Mouse (Mus musculus): ENCODE measurements around the gene Scaf1.
A peak's percentile ranks its signal among the peaks of the same experiment; 100 is the strongest.

Gene Scaf1

DNA sequence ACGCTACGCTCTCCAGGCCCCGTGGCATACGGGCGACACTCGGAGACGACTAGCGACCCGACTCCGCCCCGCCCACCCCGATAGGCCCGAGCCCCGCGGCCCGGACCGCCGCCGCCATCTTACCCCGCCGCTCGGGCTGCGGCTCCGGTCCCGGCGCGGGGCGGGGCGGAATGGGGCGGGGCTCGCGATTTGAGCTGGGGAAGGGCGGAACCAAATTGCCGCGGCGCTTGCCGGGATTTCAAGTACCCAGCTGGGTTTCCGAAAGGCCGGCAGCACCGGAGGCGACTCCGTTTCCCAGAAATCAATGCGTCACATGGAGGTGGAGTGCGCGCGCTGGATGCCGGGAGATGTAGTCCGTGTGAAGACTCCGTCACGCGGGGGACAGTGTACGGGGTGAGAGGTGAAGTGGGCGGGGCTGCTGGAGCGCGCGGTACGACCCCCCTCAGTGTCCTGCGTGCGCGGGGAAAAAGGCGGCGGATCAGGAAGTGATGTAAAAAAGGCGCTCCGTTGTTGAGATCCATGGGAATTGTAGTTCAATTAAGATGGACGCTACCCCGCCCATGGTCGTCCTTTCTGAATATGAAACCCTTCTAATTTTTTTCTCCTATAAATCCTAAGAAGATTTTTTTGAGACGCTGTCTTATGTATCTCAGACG is at the start of gene Scaf1:
Gene Scaf1, minus strand, starts transcription at position 407 of the 656 bp plus-strand sequence.
- DNase-seq (ENCODE audit: low spot score): peak; percentile 98

DNA sequence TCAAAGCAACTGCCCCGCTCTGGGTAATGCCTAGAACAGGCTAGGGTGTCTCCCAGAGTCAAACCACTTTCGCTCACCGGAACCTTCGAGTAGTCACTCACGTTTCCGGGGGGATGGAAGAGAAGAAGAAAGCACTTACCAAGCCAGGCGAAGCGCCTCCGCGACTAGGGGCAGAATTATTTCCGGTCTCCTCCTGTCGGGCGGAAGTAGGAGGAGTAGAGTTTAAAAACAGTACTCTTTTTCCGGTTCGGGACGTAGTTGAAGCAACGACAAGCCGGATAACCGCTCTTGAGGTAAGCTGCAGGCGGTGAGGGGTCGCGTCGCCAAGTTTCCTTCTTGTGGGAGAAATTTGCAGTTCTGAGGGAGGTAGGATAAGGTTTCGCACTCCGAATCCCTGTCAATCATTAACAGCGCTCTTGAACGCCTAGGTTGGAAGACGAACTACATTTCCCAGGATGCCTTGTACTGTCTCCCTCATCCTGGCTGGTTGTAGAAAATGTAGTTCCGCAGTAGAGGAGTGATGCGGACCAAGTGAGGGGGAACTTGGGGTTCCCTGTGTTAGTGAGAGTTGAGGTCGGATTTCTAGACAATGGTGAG is 46.2 kb upstream of the Scaf1 start, which contains the start of the genes Nosip and Prrg2:
Gene Nosip, plus strand, starts transcription at position 191 of the 597 bp plus-strand sequence.
Gene Prrg2, minus strand, starts transcription at position 439 of the 597 bp plus-strand sequence.
- DNase-seq (ENCODE audit: low spot score): peak; percentile 97

DNA sequence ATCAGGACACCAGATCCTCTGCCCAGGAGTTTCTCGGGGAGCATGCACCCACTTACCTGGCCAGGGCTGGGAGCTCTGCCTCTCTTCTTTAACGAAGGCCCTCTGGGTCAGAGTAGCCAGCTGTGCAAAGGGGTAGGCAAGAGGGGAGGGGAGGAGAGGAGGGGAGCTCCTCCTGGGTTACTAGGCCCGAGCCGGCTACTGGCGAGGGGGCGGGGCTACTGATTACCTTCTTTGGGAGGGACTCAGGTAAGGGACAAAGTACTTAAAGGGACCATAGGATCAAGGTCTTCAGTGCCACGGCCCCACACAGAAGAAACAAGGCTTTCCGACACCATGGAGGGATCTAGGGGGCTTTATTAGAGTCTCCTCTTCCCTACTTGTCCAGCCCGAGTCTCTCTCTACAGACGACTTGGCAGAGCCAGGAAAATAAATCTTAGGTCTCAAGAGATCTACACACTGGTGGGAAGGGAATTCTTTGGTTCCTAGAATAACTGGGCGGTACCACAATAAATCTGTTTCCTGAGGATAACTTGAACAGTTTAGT is 45.4 kb upstream of the Scaf1 start:
- no peak for DNase-seq (ENCODE audit: low spot score)

DNA sequence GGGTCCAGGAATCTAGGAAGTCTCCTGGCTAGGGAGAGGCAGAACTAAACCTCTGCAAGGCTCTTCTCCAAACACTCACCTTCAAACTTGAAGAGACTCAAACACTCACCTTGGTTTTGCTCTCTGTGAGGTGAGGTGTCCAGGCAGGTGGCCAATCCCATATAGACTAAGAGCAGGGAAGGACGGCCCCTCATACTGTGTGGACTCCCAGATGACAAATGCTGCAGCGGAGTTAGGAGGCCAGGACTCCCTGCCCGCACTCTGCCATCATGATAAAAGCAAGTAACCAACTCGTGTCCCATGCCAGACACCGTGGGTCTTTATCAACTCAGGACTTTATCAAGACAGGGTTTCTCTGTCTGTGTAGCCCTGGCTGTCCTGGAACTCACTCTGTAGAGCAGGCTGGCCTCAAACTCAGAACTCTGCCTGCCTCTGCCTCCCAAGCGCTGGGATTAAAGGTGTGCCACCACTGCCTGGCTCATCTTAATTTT is 44.5 kb upstream of the Scaf1 start:
- DNase-seq (ENCODE audit: low spot score): no peak

DNA sequence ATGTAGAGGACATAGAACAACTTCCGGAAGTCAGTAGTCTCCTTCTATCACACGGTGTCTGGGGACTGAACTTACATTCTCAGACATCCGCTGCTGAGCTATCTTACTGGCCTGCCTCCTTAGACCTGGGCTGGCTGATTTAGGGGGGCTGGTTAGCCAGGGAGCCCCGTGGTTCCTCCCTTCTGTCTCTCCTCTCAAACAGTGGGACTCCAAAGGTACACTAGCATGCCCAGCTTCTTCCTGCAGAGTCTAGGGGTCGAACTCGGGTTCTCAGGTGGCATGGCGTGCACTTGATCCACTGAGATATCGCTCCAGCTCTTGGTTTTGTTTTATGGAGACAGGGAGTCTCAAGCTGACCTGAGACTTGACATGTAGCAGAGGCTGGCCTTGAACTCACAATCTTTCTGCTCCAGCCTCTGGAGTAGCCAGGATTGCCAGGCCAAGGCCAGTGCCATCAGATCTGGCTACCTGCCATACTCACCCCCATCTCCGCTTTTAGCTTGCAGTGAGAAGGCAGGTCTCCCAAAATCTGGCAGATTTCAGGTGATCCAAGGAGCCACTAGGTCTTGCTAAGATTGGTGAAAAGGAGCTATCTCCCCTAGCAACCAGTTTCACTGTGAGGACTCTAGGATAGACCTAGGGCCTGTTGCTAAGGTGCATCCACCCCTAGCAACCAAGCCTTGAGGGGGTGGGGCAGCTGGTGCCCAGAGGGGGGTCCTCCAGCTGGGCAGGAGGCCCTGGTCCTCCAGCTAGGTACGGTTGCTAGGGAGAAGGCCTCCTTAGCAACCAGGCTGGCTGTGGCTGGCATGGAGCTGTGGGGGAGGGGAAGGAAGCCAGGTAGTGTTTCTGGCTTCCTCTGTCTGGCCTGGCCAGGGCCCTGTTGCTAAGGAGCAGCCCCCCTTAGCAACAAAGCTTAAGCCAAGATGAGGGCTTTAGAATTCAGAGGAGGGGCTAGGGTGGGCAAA is 42.7 kb upstream of the Scaf1 start:
- DNase-seq (ENCODE audit: low spot score): no peak

DNA sequence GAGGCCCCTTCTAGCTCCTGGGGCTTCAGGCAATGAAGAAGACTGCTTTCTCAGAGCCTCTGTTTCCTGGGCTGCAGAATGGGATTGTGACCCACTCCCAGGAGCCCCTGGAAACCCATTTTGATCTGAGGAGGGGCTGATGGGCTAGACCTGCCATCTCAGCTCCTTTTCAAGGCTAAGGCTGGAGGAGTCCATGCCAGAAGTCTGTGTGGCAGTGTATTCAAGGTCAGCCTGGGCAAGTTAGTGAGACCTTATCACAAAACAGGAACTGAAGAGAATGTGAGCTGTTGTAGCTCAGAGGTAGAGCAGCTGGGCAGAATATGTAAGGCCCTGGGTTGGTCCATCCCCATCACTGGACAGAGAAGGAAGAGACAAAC is 40.8 kb upstream of the Scaf1 start:
- no peak for DNase-seq (ENCODE audit: low spot score)

DNA sequence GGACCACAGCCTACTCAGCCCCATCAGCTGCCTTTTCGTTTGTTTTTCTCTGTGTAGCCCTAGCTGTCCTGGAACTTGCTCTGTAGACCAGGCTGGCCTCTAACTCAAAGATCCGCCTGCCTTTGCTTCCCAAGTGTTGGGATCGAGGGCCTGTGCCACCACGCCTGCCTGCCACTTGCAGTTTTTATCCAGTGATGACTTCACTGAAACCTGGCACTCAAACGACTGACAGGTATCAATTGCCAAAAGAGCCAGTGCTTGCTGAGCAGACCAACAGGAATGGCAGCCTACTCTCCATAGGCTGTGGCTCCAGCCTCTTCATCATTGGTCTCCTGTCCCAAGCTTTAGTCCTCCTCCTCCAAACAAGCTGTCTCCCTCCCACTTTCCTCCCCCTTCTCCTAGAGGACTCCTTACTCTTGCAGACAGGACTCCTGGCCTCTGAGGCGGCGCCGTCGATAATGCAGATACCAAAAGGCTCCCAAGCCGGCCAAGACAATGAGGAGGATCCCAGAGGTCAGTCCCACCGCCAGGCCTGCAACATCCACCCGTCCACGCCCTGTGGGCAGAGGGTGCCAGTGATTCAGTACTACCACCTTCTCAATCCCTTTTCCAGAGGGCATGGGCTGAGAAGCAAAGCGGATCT is 40.3 kb upstream of the Scaf1 start:
- no peak for DNase-seq (ENCODE audit: low spot score)

DNA sequence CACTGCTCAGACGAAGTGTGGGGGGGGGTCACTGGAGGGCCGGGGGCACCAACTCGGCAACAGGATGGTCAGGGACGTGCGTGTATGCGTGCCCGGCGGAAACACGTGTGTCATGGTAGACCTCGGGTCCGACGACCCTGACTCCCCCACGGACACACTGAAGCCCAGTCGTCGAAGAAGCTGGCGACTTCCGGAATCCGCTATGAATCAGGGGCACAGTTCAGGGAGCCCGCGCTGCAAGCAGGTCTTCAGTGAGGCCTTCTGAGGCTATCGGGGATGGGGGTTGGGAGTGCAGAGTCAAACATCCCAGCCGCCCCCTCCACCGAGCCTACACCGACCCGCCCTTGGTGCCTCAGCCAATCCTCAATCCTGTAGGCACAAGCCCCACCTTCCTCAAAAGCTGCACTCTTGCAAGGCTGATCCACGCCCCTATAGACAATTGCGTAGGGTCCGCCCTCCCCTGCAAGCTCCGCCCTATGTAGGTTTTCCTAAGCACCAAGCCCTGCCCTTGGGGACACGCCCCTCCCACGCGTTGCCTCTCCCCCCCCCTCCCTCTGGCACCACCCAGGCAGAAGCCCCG is 37.9 kb upstream of the Scaf1 start:
- DNase-seq (ENCODE audit: low spot score): peak; percentile 95

DNA sequence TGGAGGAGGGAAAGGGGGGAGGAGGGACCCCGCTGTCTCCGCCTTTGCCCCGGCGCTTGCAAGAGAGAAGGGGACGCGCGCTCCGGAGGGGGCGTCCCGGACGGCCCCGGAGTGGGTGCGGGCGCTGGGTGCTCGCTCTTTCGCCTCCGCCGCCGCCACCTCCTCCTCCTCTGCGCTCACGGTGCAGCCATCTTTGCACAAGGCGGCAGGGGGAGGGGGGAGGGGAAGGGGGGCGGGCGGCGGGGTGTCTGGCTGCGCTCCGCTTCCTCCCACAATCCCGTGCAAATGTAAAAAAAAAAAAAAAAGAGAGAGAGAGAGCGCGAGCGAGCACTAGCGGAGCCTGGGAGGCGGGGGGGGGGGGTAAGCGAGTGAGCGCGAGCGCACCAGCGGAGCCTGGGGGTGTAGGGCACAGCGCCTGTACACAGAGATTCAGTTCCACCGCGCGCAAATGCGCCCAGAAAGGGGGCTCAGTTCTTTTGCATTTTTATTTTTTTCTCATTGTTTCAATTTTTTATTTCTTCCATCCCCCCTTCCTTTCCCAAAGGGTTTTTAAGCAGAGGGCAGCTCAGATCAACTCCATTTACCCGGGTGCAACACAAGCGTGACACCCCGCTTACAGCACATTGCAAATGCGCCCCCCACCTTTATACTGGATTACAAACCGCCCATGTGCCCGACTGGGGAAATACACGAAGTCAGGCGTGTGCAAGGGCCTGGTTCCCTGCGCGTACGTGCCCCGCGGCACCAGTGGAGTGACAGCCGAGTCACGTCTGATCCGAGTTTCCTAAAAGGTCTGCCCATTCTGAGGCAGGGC is 37.2 kb upstream of the Scaf1 start:
- DNase-seq (ENCODE audit: low spot score): peak; percentile 70

DNA sequence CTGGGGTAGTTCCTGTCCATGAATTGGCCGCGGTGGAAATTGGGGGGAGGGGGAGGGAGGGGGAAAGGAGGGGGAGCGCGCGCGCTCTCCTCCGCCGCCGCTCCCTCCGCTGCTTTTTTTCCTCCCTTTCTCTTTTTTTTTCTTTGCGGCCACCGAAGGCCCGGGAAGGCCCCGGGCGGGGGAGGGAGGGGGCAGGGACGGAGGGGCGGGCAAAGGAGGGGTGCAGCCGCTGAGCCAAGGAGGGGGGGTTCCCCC is 36.6 kb upstream of the Scaf1 start, which contains the start of gene Prr12:
Gene Prr12, minus strand, starts transcription at position 20 of the 255 bp plus-strand sequence.
- DNase-seq (ENCODE audit: low spot score): no peak

DNA sequence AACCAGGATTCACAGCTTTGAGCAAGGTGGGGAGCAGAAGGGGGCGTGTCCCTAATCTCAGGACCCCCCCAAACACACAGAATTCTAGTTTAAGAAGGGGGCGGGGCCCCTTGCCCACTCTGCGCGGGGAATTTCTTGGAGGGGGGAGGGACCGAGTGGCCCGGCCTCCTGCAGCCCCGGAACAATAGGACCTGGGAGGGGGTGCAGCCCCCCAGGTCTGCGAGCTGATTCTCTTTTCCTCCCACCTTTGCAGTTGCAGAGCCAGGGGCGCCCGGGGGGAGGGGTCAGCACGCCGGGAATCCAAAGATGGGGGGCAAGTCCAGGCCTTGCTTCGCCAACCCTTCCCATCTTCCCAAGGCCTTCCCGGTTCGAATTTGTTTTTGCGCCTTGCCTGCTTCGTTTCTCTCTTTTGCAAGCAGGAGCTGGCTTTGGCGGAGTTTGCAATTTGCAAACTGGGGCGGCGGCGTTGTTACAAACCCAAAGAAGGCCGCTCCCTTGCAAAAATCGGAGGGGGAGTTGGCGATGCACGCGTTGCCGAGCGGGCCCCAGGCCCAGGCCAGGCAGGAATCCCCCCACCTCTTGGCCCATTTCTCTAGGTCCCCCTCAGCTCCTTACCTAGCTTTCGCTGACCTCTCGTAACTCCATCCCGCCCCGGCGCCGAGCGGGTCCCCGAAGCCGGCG is 36.2 kb upstream of the Scaf1 start:
- DNase-seq (ENCODE audit: low spot score): peak; percentile 52

DNA sequence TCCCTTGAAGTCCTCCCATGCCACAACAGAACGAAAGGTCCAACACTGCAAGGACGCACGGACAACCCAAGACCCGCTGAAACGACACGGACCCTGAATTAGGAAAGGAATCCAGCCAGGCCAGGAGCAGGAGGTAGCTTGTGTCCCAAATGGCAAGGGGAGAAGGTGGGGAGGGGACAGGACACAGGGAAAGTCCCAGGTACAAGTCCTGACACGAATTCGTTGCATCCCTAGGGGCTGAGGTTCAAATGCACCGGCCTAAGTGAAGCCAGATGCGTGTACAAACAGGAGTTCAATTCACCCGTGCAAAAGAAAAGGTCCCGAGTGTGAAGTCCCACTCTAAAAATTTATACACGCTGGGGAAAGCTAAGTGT is 35.4 kb upstream of the Scaf1 start:
- DNase-seq (ENCODE audit: low spot score): no peak

DNA sequence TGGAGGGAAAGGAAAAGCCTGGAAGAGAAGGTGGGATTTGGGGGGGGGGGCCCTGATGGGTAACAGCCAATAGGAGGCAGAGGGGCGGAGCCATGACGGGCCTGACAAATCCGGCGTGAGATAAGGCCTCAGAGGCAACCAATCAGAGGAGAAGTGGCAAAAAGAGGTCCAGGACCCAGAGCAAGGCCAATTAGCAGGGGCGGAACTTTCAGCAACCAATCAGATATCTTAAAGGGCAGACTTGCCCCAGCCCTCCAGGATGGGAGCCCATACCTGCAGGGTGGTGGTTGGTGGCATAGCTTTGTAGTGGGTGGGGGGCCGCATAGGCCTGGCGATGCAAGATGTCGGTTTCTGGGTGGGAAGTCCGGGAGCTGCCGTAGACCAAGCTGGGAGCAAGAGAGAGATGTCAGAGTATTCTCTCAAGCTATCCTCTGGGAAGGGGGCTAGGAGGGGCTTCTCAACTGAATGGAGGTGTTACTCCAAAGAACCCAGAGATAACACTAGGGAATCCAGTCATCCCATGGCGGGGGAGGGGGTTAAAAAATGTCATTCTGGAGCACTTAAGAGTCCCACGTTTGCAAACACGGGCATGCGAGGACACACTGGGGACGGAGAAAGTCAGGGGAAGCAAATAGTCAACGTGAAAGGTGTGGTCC is 34.9 kb upstream of the Scaf1 start:
- DNase-seq (ENCODE audit: low spot score): peak; percentile 68

DNA sequence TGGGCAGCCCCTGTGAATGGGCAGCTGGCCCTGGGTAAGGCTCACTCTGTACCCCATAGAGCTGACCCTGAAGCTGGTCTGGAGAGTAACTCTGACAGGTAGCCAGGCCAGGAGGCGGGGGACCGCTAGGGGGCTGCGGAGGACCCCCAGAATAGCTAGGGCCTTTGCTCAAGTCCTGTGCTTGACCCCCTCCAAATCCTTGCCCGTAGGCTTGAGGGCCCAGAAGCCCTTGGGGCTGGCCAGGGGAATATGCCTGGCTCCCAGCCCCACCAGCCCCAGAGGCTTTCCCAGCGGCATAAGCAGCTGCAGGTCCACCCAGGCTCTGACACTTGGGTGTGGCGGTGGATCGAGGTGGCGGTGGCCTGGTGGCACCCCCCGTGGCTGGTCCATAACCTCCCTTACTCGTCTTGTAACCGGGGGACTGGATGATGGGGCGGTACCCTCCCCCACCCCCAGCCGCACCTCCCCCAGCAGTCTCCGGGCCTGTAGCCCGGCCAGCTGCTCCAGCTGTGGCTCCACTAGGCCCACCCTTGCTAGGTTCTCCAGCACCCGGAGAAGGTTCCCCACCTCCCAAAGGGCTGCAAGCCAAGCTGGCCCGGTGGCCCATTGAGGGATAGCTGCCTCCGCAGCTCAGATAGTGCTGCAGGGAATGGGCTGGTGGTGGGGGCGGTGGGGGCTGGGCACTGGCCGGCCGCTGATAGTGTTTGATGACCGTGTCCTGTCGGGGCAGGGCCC is 32.9 kb upstream of the Scaf1 start:
- DNase-seq (ENCODE audit: low spot score): no peak

DNA sequence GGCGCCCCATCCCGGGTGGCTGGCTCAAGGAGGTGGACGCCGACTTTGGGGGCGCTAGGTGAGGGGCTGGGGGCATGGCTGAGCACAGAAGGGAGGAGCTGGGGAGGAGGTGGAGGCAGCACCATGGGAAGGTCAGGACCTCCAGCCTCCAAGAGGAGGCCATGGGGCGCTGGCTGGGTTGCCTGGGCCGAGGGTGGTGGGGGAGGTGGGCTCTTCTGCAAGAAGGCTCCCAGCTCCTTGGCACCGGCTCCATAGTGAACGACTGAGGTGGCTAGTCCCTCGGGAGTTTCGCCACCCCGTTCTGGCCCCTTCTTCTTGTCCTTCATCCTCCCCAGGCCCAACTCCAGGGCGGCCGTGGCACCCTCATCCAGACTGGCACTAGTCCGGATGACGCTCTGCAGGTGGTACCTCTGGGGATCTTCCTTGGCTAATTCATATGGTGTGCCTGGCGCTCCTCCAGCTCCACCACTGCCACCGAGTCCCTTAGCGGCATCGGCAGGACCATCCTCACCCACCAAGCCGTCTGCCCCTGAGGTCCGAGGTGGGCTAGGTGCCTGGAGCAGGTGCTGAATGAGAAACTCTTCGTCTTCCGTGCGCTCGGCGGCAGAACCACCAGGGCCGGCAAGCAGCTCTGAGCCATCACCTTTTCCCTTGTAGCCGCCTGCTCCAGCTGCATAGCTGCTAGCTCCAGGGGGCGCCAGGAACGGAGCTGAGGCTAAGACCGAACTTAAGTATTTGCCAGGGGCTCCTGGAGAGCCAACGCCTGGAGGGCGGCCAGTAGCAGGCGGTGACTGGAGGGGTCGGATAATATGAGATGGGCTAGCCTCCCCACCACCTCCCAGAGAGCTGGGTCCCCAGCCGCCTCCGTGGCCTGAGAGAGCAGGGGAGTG is 32.1 kb upstream of the Scaf1 start:
- no peak for DNase-seq (ENCODE audit: low spot score)

DNA sequence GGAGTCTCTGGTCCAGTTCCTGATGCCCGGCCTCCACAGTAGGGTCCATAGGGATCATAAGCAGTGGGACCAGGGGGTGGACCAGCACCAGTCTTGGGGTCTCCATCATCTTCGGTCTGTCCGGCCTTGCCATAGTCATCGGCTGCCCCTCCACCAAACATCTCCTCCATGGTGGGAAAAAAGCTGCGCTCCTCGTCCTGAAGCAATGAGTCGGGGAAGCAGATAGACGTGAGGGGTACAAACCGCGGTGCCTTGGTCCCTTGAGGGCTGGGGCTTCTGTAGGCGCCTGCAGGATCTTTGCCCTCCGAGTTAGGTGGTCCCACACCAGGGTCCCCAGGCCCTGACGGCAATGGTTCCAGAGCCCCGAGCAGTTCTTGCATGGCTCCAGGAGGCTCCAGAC is 31.3 kb upstream of the Scaf1 start:
- DNase-seq (ENCODE audit: low spot score): no peak

DNA sequence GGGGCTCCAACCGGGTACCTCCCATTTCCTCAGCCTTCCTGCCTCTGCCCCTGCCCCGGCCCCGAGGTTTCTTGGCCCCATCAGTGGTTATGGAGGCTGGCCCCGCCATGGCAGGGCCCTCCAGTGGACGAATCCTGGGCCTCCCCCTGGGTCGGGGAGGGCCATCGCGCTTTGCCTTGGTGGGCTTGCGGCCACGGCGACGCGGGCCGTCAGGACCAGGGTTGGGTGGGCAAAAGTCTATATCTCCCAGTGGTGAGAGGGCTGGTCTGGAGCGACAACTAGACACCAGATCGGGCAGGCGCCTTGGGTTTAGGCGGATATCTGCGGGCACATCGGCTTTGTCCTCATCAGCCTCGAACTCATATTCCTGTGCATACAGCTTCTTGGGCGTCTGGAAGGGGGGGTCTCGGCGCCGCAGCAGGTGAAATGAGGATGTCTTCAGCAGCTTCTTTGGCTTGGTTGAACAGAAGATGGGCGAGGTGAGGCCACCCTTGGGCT is 30.7 kb upstream of the Scaf1 start:
- DNase-seq (ENCODE audit: low spot score): no peak

DNA sequence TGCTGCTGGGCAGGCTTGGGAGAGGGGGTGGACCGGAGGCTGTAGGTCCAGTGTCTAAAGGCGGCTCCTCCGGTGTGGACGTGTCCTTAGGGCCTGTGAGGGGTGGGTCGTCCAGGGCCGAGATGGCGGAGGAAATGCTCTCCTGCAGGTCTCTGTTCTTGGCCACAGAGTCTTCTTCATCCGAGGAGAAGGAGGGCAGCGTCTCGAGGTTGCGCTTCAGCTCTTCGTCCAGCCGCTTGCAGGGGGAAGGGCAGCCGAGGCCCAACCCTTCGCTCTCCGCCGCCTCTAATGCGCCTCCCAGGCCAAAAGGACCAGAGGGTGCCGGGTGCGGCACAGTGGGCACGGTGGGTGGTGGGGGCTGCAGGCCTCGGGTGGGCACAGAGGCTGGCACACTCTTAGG is 29.6 kb upstream of the Scaf1 start:
- no peak for DNase-seq (ENCODE audit: low spot score)
